In genomic region chr6:41702928-41703327, GRCm38 (mm10) we compare ENCODE assay signal across 10 mouse cellular contexts. TPM values are rescaled to one million over a fixed set of nuclear protein-coding genes. Genes with fewer than 3 reads are reported as not detected.
DNase-seq lines count a peak whose midpoint lies in the region; ATAC-seq and TF ChIP-seq lines count a peak whose summit lies in the region.
"Had no signal": no experiment of that assay in that cellular context is flagged by ENCODE, and none has a peak within 500 bp of the region (broad histone marks: within the 10 kb centered on the region; RNA-seq: fewer than 3 reads in every experiment).

No protein-coding gene starts in this region.

- TF ChIP-seq EP300 in heart, adult 2 months (IDR thresholded peaks at IDR 0.05; ENCODE audit: insufficient read depth, low read depth, low read length) = no peak
- TF ChIP-seq EP300 in liver, embryonic 14.5 days (IDR thresholded peaks at IDR 0.05; ENCODE audit: low read depth) = no peak

- ATAC-seq in heart, embryonic 12.5 days (ENCODE audit: insufficient number of reproducible peaks, low FRiP score) = peak; percentile 70; the same call in 1 of the 2 replicates
- peak; percentile 58 for ATAC-seq in erythroid progenitor cell, adult 5-6 weeks (replicated peaks; ENCODE audit: low FRiP score, poor library complexity, severe bottlenecking)
- ATAC-seq in liver, embryonic 14.5 days (ENCODE audit: insufficient read depth) = peak; percentile 36

- WGBS in heart, embryonic 12.5 days = 68% methylated on average over 2 of the region's 2 CpGs
- WGBS in heart, adult 2 months = 74% methylated on average over 2 of the region's 2 CpGs
- 14% methylated on average over 2 of the region's 2 CpGs for WGBS in liver, embryonic 14.5 days (ENCODE audit: insufficient replicate concordance)

- peak overlapping the region; percentile 20 for H3K4me3 ChIP-seq in heart, embryonic 12.5 days
- H3K4me3 ChIP-seq in heart, adult 2 months = no peak overlapping the region
- H3K4me3 ChIP-seq in liver, embryonic 14.5 days (ENCODE audit: insufficient read depth in 1 of 2, low read depth in 2 of 2, low read length in 2 of 2) = peak overlapping the region; percentile 92 to 97

- no peaks in the 10 kb centered on the region for H3K9me3 ChIP-seq in heart, embryonic 12.5 days (replicated peaks)
- H3K9me3 ChIP-seq in liver, embryonic 14.5 days (ENCODE audit: control insufficient read depth, low read length) = no peaks in the 10 kb centered on the region

- TF ChIP-seq CTCF in heart, adult 2 months (IDR thresholded peaks at IDR 0.05) = no peak
- TF ChIP-seq CTCF in liver, embryonic 14.5 days (IDR thresholded peaks at IDR 0.05; ENCODE audit: low read depth) = peak; percentile 78

- H3K9ac ChIP-seq in heart, embryonic 12.5 days = no peak overlapping the region; the same call in 1 of the 2 replicates
- no peak overlapping the region for H3K9ac ChIP-seq in heart, adult 2 months (ENCODE audit: low read depth, low read length)
- H3K9ac ChIP-seq in liver, embryonic 14.5 days (replicated peaks) = peak overlapping the region; percentile 96
- H3K9ac ChIP-seq: hindbrain, embryonic 14.5 days had no signal

- no peaks in the 10 kb centered on the region for H3K36me3 ChIP-seq in heart, embryonic 12.5 days
- H3K36me3 ChIP-seq in heart, adult 2 months (ENCODE audit: control insufficient read depth, insufficient read depth, low read length) = no peaks in the 10 kb centered on the region
- H3K36me3 ChIP-seq in liver, embryonic 14.5 days (replicated peaks; ENCODE audit: control insufficient read depth, insufficient read depth, low read depth) = peaks cover 49% of the 10 kb centered on the region

- no peak overlapping the region; the same call in 1 of the 2 replicates for H3K4me2 ChIP-seq in heart, embryonic 12.5 days
- peak overlapping the region; percentile 86 for H3K4me2 ChIP-seq in liver, embryonic 14.5 days (ENCODE audit: low read depth)
- H3K4me2 ChIP-seq: hindbrain, embryonic 14.5 days had no signal

- H3K27ac ChIP-seq in heart, embryonic 12.5 days (ENCODE audit: poor library complexity, severe bottlenecking) = peak overlapping the region; percentile 51; the same call in 1 of the 2 replicates
- H3K27ac ChIP-seq in heart, adult 2 months = no peak overlapping the region
- H3K27ac ChIP-seq in liver, embryonic 14.5 days = peak overlapping the region; percentile 98
- H3K27ac ChIP-seq: hindbrain, embryonic 14.5 days had no signal

- no peaks in the 10 kb centered on the region for H3K4me1 ChIP-seq in heart, embryonic 12.5 days (replicated peaks)
- no peaks in the 10 kb centered on the region for H3K4me1 ChIP-seq in heart, adult 2 months (ENCODE audit: control insufficient read depth, insufficient read depth, low read length)
- peaks cover 32 to 42% of the 10 kb centered on the region in 2 experiments for H3K4me1 ChIP-seq in liver, embryonic 14.5 days (replicated peaks; ENCODE audit: control insufficient read depth in 2 of 2, insufficient read depth in 2 of 2, low read length in 1 of 2)

- DNase-seq in heart, adult 2 months = no peak
- DNase-seq in liver, embryonic 14.5 days (ENCODE audit: low read depth in 3 of 3, low spot score in 3 of 3) = peak; percentile 68 to 77 (median 74)
- DNase-seq in thymus, adult 18-20 months = peak; percentile 22 to 23
- no peak for DNase-seq in left cerebral cortex, postnatal 10 days (ENCODE audit: extremely low spot score in 1 of 2, low spot score in 2 of 2)
- DNase-seq in gastrocnemius, adult 8-10 months (ENCODE audit: low spot score in 2 of 2) = no peak
- DNase-seq in adrenal gland, postnatal 36 days = no peak

- H3K79me2 ChIP-seq in heart, adult 2 months (replicated peaks; ENCODE audit: control insufficient read depth, insufficient read depth, low read length) = no peaks in the 10 kb centered on the region

- H3K27me3 ChIP-seq in heart, embryonic 12.5 days (replicated peaks) = no peaks in the 10 kb centered on the region
- H3K27me3 ChIP-seq in heart, adult 2 months (ENCODE audit: control insufficient read depth, insufficient read depth, low read length) = no peaks in the 10 kb centered on the region
- no peaks in the 10 kb centered on the region for H3K27me3 ChIP-seq in liver, embryonic 14.5 days (ENCODE audit: control insufficient read depth, insufficient read depth, low read length)

- intact Hi-C loops in heart, adult 2 months (cut with DNase I) = no loop called here
- intact Hi-C loops in left cerebral cortex, postnatal 10 days (cut with DNase I) = no loop called here

- no peak for TF ChIP-seq POLR2A in heart, adult 2 months (IDR thresholded peaks at IDR 0.05; ENCODE audit: insufficient read depth, low read depth, low read length)

RNA-seq across cellular contexts. Expression of gene Kel, which starts 1.2 kb away (rescaled TPM):
- 34.0 and 40.5 TPM in 2 replicates for polyA plus RNA-seq in heart, embryonic 12.5 days (2016; fragmentation: Nextera tagmentation; extraction: Ambion mirVana)
- under 1 TPM in 1 of 2 experiments, not detected in 1; 0.27 TPM for total RNA-seq in heart, adult 2 months (2021)
- polyA plus RNA-seq in heart, adult 2 months (2012; rRNA removed) = 0.16 TPM in 1 of 2 replicates, not detected in the other
- total RNA-seq in erythroid progenitor cell, adult 5-6 weeks (2015; ENCODE audit: low replicate concordance) = 2,964 and 2,966 TPM in 2 replicates
- total RNA-seq in erythroid progenitor cell, adult 5-6 weeks (2017; ENCODE audit: low replicate concordance) = 871 and 1,033 TPM in 2 replicates
- polyA plus RNA-seq in liver, embryonic 14.5 days (2012; rRNA removed) = 236 and 313 TPM in 2 replicates
- 221 and 240 TPM in 2 replicates for polyA plus RNA-seq in liver, embryonic 14.5 days (2014; fragmentation: Nextera tagmentation; extraction: Ambion mirVana)
- not detected for total RNA-seq in left cerebral cortex, postnatal 10 days (2021)
- not detected for total RNA-seq in gastrocnemius, adult 8-10 months (2022)
- not detected for total RNA-seq in adrenal gland, postnatal 36 days (2021)

RNA-seq across cellular contexts. Expression of gene Llcfc1, which starts 18.7 kb away (rescaled TPM):
- polyA plus RNA-seq in heart, embryonic 12.5 days (2016; fragmentation: Nextera tagmentation; extraction: Ambion mirVana) = not detected in 2 replicates
- not detected for total RNA-seq in heart, adult 2 months (2021)
- 0.35 and 0.47 TPM in 2 replicates for polyA plus RNA-seq in heart, adult 2 months (2012; rRNA removed)
- not detected in 2 replicates for total RNA-seq in erythroid progenitor cell, adult 5-6 weeks (2015; ENCODE audit: low replicate concordance)
- total RNA-seq in erythroid progenitor cell, adult 5-6 weeks (2017; ENCODE audit: low replicate concordance) = not detected in 2 replicates
- not detected in 2 replicates for polyA plus RNA-seq in liver, embryonic 14.5 days (2012; rRNA removed)
- polyA plus RNA-seq in liver, embryonic 14.5 days (2014; fragmentation: Nextera tagmentation; extraction: Ambion mirVana) = not detected in 2 replicates
- total RNA-seq in left cerebral cortex, postnatal 10 days (2021) = not detected
- not detected for total RNA-seq in gastrocnemius, adult 8-10 months (2022)
- total RNA-seq in adrenal gland, postnatal 36 days (2021) = not detected
- polyA plus RNA-seq: hindbrain, embryonic 14.5 days had no signal

RNA-seq across cellular contexts. Expression of gene Trpv5, which starts 22.4 kb away (rescaled TPM):
- polyA plus RNA-seq in heart, embryonic 12.5 days (2016; fragmentation: Nextera tagmentation; extraction: Ambion mirVana) = 0.08 TPM in 1 of 2 replicates, not detected in the other
- total RNA-seq in heart, adult 2 months (2021) = not detected
- polyA plus RNA-seq in heart, adult 2 months (2012; rRNA removed) = not detected in 2 replicates
- 1.1 and 4.2 TPM in 2 replicates for total RNA-seq in erythroid progenitor cell, adult 5-6 weeks (2015; ENCODE audit: low replicate concordance)
- 1.9 and 2.6 TPM in 2 replicates for total RNA-seq in erythroid progenitor cell, adult 5-6 weeks (2017; ENCODE audit: low replicate concordance)
- 0.27 and 0.31 TPM in 2 replicates for polyA plus RNA-seq in liver, embryonic 14.5 days (2012; rRNA removed)
- 0.05 and 0.11 TPM in 2 replicates for polyA plus RNA-seq in liver, embryonic 14.5 days (2014; fragmentation: Nextera tagmentation; extraction: Ambion mirVana)
- not detected for total RNA-seq in left cerebral cortex, postnatal 10 days (2021)
- not detected for total RNA-seq in gastrocnemius, adult 8-10 months (2022)
- total RNA-seq in adrenal gland, postnatal 36 days (2021) = under 1 TPM in 1 of 2 experiments, not detected in 1; 0.10 TPM
- polyA plus RNA-seq: hindbrain, embryonic 14.5 days; stomach, embryonic 16.5 days had no signal

Comparison
In these comparisons a context has a peak if more than half of its experiments do, and no peak if none do; other contexts are left out.
1. DNase-seq: peak in liver, embryonic 14.5 days (3 of 3) and thymus, adult 18-20 months (2 of 2); none in heart, adult 2 months (0 of 2), left cerebral cortex, postnatal 10 days (0 of 2), gastrocnemius, adult 8-10 months (0 of 2) and adrenal gland, postnatal 36 days (0 of 2).
2. RNA of gene Kel, which starts 1.2 kb away (total RNA-seq): 871 to 2,966 TPM in erythroid progenitor cell, adult 5-6 weeks; not detected in left cerebral cortex, postnatal 10 days, 0.27 TPM in heart, adult 2 months, not detected in gastrocnemius, adult 8-10 months and not detected in adrenal gland, postnatal 36 days; every median in the first group is over 100 times any median in the second.
3. Peak in every context shown above with its lines, with median percentiles within 50 percentile points of each other: ATAC-seq.